Mouse (Mus musculus) kidney, adult 2 months (tissue): ENCODE measurements at regions not wholly inside any gene's neighbourhood (a gene's known extent, or its start where the extent isn't known, plus 50 kb on each side); places are given as distances from the start of the nearest gene placed in this dataset.

Experiments used
- DNase-seq: peaks from one replicate; pipeline ENCODE4 v3.0.0; 2021
- H3K27ac ChIP-seq: fragments of 200-500 bp; 2 replicates; pipeline ENCODE4 v1.5.1; 2012; ENCODE audit warnings: low read depth, low read length, control low read depth, inconsistent platforms; ENCODE audit not compliant: insufficient read depth
- H3K27me3 ChIP-seq: fragments of 200-500 bp; replicated peaks from 2 replicates; pipeline ENCODE4 v1.6.1; 2012; ENCODE audit warnings: mild to moderate bottlenecking, moderate library complexity, low read length, inconsistent platforms; ENCODE audit not compliant: control insufficient read depth, insufficient read depth
- H3K36me3 ChIP-seq: fragments of 200-500 bp; 2 replicates; pipeline ENCODE4 v1.6.1; 2012; ENCODE audit warnings: mild to moderate bottlenecking, moderate library complexity, low read length, inconsistent platforms; ENCODE audit not compliant: control insufficient read depth, insufficient read depth
- H3K4me1 ChIP-seq: fragments of 200-500 bp; 2 replicates; pipeline ENCODE4 v1.6.1; 2011; ENCODE audit warnings: low read length; ENCODE audit not compliant: control insufficient read depth, insufficient read depth
- H3K4me3 ChIP-seq: fragments of 200-500 bp; 2 replicates; pipeline ENCODE4 v1.5.1; 2011; ENCODE audit warnings: mild to moderate bottlenecking, low read depth, low read length, control low read depth; ENCODE audit not compliant: insufficient read depth
- CTCF ChIP-seq: fragments of 200-500 bp; conservative IDR thresholded peaks from 2 replicates; pipeline ENCODE4 v1.5.1; 2011; ENCODE audit warnings: low read depth, mild to moderate bottlenecking, control low read depth, low read length, moderate library complexity, mixed read lengths; ENCODE audit not compliant: insufficient read depth, insufficient read length
- POLR2A ChIP-seq: fragments of 200-500 bp; IDR thresholded peaks from one replicate; pipeline ENCODE4 v1.6.1; 2011; ENCODE audit warnings: low read depth, low read length, control low read depth
- WGBS: fragments of 180-500 bp; shearing (Covaris S2); methylation state at CpG from one replicate; pipeline ENCODE4 v1.1.7; 2018; 5-methylcytosine and 5-hydroxymethylcytosine counted together

DNA sequence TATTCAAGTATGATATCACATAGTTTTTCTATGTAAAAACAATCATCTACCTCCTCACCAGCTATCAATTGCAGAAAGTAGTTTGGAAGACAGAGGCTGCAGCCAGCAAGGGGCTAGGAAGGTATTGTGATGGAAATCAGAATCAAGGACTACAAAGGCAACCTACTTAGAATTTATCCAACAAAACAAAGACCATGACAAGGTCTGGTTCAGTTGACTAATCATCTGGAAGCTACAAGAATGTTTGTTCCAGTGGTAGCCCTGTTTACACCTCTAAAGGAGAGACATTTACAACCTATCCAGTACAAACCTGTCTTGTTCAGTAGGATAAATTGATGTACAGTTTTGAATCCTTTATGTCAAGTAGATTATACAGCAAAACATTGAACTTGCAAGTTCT is 2890.5 kb upstream of the Gm12353 start:
- Histone ChIP-seq H3K36me3 (no peaks in the 10 kb centered on the region), H3K27me3 (no peaks in the 10 kb centered on the region), H3K4me1 (no peaks in the 10 kb centered on the region), H3K27ac (no peak overlapping the region), H3K4me3 (no peak overlapping the region)
- no peak for TF ChIP-seq POLR2A
- TF ChIP-seq CTCF: no peak
- DNase-seq: no peak

- TF ChIP-seq POLR2A: no peak
- 80% methylated on average over 3 of the region's 3 CpGs for whole genome bisulfite sequencing
- no peaks in the 10 kb centered on the region for H3K27me3 ChIP-seq
- DNase-seq: no peak
- H3K4me3 ChIP-seq: no peak overlapping the region
- H3K27ac ChIP-seq: no peak overlapping the region
- no peaks in the 10 kb centered on the region for H3K36me3 ChIP-seq
- no peaks in the 10 kb centered on the region for H3K4me1 ChIP-seq
Measured at GRCm38 (mm10) chr4:16739785-16740184, 2865.5 kb upstream of the Gm12353 start.
